Mouse (Mus musculus) left cerebral cortex, postnatal 14 days (tissue): ENCODE measurements around the gene Inpp5f. TPM values are rescaled to one million over a fixed set of nuclear protein-coding genes. Genes with fewer than 3 reads are reported as not detected.
"Not testable (repeated sequence)": the region's sequence is repeated elsewhere in the genome, so short reads cannot be mapped to it uniquely, and the experiment has no call there.

Source experiments
- DNase-seq, 2 experiments: peaks; one replicate each; pipeline ENCODE4 v3.0.0; 2021 to 2022; ENCODE audit warnings: low spot score in 2 of 2, mixed read lengths in 1 of 2
- intact Hi-C: fragments of 180-260 bp; cut with DNase I; formaldehyde crosslinking; loops from one replicate; pipeline ENCODE4 v1.15.1; 2025
- total RNA-seq, 2 experiments: library from RNA; stranded (reverse); gene quantifications; 2 replicates each; pipeline ENCODE4 v1.2.3; 2021

Gene Inpp5f
- total RNA-seq, 2 experiments from 2014 or later: 143 to 171 TPM

DNA sequence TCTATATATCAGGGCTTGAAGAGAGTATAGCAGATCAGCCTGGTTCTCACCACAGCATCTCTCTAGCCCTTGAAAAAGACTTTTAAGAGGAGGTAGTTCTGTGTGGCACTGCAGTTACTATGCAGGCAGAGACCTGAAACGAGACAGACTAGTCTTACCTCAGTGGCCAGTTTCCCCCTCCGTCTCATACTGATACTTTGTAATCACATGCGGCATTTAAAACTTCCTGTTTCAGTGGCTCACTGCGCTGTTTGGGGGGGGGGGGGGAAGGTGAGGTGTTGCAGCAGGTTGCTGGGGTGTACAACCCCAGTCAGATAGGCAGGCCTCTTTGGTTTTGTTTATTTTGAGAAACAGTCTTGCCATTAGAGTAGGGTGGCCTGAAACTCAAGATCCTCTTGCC, 22.0 kb downstream of the Inpp5f start:
- intact Hi-C loops: no loop called here

DNA sequence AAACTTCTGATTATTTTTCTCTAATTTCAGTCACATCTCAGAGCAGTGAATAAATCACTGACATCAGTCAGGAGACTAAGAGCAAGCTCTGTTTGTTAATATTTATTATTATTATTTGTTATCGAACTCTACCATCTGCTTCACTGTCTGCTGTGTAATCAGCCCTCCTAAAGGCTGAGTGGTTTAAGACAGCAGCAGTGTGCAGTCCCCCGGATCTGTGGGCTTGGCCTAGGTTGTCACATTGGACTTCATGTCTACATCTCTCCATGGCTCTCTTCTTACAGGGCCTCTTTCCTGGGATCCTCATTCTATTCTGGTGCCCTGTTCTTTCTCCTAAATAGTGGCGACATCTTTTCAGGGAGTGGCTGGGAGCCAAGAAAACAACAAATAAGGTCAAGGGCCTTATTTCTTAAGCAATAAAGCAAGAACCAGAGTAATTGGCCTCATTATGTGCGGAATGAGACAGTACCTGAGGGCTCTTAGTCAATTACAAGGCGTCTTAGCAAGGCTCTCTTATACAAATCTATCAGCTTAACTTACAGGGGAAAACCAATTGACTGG, 28.9 kb downstream of the Inpp5f start:
- no peak for DNase-seq

More for the DNA sequence above, 22.0 kb downstream of the Inpp5f start:
- no peak for DNase-seq

DNA sequence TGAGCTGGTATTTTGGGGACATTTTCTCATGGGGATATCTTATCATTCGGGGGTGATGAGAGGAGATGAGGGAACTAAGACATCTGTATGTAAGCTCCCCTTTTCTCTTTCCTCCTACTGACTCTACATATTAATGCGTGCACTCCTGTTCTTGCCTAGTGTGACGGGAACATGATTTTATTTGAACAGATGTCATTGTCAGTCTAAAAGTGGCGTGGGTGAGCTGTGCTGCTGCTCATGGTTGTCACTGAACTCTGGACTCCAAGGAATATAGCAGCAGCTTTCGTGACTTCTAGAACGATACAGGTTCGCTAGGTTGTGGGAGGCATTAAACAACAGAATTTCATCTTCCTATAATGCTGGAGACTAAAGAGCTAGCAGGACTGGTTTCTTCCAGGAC, 30.4 kb downstream of the Inpp5f start:
- intact Hi-C loops: no loop called here
- DNase-seq: no peak

More for the DNA sequence above, 28.9 kb downstream of the Inpp5f start:
- intact Hi-C loops: no loop called here

DNA sequence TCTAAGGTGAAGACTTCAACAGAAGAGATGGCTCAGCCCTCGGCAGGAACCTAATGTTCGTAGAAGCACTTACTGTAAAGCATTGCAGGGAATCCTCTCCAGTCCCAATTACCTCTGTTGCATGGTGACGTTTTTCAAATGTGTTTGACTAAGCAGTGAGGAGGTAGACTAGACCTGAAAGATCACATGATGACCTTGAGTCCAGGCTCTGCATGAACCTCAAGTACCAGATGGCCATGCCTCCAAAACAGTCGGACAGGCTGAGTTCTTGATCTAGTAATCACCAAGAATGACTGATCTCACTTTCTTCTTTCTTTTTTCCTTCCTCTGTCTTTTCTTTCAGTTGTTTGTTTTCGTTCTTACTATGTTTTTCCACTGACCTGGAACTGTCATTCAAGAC, 31.3 kb downstream of the Inpp5f start:
- intact Hi-C loops: no loop called here

DNA sequence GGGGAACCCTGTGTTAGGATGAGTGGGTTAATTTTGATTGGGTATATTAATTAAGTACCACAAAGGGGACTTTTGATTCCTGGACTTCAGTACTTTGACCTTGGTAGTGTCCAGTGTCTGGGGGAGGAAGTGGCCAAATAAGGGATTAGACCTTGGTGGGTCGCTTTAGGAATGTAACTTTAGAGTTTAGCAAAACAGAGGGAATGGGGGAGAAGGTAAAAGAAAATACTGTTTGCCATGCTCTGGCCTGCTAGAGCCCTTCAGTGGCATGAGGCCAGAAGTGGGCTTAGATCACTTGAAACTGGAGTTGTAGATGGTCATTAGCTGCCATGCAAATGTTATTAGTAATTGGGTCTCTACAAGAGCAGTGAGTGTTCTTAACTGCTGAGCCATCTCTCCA, 45.8 kb downstream of the Inpp5f start:
- intact Hi-C loops: no loop called here
- no peak for DNase-seq

More for the DNA sequence above, 31.3 kb downstream of the Inpp5f start:
- no peak for DNase-seq

DNA sequence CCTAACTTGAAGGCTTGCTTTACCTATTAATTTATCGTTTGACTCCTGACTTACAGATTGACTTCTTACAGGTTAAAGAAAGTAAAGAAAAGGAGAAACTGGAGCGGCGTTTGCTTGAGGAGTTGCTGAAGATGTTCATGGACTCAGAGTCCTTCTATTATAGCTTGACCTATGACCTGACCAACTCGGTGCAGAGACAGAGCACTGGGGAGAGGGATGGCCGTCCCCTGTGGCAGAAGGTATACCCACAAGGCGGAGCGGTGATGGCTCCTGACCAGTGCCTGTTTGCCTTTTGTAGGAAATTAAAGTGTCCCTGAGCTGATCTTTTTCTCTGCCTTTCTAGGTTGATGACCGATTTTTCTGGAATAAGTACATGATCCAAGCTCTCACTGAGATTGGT, 52.8 kb downstream of the Inpp5f start:
- intact Hi-C loops: no loop called here
- DNase-seq: no peak

DNA sequence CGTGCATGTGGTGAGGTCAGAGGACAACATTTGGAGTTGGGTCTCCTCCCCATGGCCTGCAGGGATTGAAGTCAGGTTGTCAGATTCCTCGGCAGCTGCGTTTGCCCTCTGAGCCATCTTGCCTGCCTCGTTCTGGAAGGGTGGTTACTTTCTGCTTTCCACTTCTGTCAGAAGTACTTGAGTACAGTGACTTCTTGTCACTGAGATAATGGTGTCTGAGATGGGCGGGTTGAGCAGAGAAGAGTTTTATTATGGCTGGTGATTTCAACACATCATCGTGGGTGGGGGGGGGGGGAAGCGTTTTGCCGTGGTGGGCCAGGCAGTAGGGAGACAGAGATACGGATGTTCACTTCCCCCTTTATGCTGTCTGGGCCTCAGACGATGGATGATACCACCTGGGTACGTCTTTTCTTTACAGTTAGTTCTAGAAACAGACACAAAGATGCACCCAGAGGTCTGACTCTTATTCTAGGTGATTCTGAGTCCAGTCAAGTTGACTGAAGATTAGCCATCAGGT, 53.8 kb downstream of the Inpp5f start:
- intact Hi-C loops: loop anchor here (5.0 kb wide), 1 partner anchor 73 kb away; no protein-coding TSS in a partner anchor
- no peak for DNase-seq

DNA sequence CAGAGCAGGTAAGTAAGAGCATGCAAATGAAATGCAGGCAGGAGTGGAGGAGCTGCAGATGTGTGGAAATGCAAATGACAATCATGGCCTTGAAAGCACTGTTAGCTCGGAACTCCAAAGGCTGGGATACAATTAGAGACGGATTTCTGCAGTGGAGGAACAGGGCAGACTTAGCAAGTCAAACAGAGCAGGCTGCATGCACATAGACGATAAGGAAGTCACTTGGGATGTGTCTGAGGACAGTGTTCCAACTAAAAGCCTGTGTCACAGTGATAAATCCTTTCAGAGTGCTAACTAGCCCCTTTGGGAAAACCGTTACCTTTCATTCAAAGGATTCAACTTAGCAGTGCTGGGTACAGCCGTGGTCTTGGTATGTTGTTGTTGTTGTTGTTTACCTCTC, 56.7 kb downstream of the Inpp5f start:
- no peak for DNase-seq
- intact Hi-C loops: loop anchor here (5.0 kb wide), 1 partner anchor 75 kb away; no protein-coding TSS in a partner anchor

DNA sequence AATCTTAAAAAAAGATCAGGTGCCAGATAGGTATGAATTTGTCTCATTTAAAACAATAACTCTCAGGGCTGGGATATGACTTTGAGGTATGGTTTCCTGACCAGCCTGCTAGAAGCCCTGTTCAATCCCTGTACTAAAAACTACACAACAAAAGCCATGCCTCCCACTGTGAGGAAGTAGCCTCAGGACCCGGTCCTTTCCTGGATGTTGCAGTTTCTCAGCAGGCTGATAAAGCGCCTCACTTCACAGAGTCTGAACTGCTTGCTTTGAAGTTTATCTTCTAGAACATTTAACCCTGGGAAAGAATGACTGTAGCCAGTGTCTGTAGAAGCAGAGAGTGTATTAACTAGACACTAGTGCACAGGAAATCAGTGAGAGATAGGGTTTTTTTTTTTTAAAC, 57.7 kb downstream of the Inpp5f start:
- DNase-seq: no peak
- intact Hi-C loops: loop anchor here (5.0 kb wide), 1 partner anchor 77 kb away; no protein-coding TSS in a partner anchor

DNA sequence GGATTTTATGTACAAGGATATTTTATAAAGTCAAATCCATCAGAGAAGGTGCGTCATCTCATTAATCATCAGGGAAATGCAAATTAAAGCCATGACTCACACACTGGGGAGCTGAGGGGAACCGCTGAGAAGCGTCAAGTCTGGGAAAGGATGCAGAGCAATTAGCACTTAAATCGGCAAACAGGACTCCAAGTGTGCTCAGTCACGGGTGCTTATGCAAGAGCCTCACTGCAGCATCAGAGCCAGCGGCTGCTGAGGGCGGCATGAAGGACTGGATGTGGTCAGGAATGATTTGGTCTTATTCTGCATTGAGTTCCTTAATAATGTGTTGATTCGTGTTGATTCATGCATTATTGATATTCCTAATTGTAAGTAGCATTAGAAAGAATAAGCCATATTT, 60.8 kb downstream of the Inpp5f start:
- DNase-seq: peak; percentile 71 to 79
- intact Hi-C loops: no loop called here

DNA sequence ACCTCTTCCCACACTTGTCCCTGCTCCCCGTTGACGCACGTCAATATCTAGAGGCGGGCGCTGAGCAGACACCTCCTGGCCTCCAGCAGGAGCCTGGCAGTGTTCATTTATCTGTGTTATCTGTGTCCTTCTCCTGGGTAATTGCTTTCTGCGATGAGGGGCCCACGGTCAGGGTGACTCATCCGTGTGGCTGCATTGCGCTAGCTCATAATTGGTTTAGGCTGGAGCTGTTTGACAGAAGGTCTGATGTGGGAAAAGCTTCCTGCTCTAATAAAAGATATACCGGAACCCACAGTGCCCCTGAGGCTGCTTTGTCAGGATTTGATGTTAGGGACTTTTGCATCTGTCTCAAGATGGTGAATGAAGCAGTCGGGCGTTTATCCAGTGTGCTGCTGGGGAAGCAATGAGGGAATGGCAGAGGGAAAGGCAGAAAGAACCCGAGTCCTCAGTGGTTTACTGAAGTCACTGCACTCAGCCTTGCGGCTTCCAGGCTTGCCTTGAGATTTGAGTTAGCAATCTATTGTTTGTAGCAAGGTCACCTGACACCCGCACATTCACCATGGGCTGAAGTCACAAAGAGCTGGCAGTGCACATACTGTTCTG, 61.4 kb downstream of the Inpp5f start:
- peak in 1 of 2 experiments; percentile 29 for DNase-seq
- intact Hi-C loops: no loop called here

DNA sequence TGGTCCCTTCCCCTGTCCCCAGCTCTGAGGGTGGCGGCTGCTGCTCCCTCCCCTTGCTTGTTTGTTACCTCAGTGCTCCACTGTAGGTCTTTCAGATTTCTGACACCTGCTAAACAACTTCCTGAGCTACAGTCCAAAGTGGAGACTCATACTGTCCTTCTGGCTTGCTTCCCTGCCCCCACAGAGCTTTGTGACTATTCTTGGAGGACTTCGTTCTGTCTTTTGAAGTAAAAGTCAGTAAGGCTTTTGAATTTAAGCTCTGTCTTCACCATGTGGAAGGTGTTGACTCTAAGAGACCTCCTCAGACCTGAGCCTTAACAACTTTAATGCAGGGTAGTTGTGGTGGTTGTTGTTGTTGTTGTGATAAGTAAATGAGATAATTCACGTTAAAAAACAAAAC, 67.4 kb downstream of the Inpp5f start:
- intact Hi-C loops: no loop called here
- DNase-seq: no peak

DNA sequence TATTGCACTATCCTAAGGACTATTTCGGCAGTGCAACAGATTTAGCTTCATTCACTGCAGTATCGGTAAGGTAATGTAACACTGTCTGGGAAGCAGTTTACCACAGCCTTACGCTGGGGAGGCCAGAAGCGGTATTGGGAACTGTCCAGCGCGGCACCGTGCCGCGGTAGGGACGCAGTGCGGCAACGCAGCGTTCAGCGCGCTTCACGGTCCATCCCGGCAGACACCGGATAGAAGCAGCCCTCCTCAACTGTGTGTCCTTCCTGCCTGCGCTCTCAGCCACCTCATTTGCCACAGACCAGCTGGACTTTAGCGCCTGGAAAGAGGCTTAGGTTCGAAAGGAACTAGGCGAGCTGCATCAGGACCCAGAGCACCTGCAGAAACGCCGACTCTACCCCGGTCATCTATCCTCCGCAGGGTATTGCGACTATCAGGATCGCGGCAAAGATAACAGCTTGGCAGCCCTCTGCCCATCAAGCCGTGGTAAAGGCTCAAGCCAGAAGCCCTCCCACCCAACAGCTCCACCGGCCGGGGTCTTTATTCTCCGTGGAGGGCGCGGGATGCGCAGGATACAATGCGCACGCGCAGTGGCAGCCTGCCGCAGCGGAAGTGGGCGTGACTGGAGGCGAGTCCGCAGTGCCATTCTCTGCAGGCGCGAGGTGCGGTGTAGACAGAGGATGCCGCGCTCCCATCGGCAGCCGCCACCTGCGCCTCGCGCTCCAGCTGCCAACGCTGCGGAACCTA, 76.9 kb downstream of the Inpp5f start:
- peak; percentile 78 to 88 for DNase-seq
- intact Hi-C loops: loop anchor here (5.0 kb wide), 1 partner anchor 96 kb away; no protein-coding TSS in a partner anchor

DNA sequence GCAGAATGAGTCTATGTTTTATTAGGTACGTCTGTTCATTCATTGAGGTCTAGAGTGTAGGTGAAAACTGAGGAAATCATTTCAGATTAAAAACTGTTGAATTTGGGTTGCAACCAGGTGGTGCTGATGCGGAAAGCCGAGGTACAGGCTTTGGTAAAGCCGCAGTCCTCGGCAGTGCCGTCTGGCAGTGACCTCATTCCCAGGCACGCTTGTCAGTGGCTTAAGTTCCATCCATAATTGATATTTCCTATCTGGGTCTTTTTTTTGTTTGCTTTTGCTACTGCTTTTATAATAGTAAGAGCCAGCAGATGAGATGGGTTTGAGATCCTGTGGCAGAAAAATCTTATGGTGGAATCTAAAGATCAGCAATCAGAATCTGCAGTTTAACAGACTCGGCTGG, 78.2 kb downstream of the Inpp5f start:
- intact Hi-C loops: loop anchor here (5.0 kb wide), 1 partner anchor 97 kb away; no protein-coding TSS in a partner anchor
- no peak for DNase-seq

DNA sequence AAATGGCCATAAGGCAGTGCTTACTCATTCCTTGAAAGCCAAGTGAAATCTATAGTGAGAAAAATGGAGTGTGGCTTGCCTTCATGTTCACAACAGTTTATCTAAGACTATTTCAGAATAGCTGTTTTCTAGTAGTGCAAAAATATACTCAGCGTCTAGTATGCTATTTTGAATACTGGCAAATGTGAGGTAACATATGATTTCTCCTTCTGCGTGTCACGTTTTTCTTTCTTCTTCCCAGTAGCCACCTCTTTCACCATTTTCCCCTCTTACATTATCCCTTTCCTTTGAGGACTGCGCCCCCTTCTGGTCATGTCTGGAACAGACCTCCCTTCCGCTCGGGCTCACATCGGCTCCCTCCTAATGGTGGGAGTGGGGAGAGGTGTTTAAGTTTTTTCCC, 78.9 kb downstream of the Inpp5f start:
- DNase-seq: peak; percentile 93 to 98
- intact Hi-C loops: loop anchor here (1.0 to 5.0 kb wide), 5 partner anchors 216 to 443 kb away; partner anchors contain the start of genes Tgfb1i1 and Tial1

DNA sequence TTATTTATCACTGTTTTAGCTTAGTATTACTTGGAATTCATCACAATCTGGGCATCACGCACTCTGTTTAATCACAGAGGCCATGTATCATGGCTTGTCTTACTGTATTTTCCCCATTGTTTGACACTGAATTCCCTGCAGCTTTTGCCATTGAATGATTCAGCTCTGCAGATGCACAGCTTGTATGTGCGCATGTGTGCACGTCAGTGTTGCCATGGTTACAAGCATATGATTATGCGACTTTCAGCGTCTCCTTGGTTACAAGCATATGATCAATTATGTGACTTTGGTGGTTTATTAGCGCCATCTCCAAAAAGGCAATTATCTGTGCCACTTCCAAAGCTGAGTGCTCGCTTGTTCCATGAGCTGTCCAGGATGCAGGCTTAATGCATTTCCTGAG, 79.7 kb downstream of the Inpp5f start:
- intact Hi-C loops: loop anchor here (1.0 to 5.0 kb wide), 5 partner anchors 216 to 444 kb away; partner anchors contain the start of genes Tgfb1i1 and Tial1
- peak; percentile 87 to 90 for DNase-seq

DNA sequence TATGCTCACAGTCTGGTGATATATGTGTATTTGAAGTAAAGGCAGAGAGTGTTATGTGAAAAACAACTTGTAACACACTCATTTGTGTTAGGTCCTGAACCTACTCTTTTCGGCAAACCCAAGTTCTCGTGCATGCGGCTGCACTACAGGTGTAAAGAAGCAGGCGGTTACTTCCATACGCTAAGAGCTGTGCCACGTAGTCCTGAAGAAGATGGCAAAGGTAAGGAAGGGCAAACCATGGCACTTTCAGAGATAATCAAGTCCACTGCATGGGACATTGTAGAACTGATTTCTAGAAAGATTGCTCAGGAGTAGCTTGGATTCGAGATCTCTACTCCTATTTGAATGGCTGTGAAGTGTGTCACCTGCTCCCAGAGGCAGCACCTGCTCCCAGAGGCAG, 81.0 kb downstream of the Inpp5f start:
- intact Hi-C loops: loop anchor here (5.0 kb wide), 2 partner anchors 250 to 390 kb away; no protein-coding TSS in a partner anchor
- DNase-seq: no peak

DNA sequence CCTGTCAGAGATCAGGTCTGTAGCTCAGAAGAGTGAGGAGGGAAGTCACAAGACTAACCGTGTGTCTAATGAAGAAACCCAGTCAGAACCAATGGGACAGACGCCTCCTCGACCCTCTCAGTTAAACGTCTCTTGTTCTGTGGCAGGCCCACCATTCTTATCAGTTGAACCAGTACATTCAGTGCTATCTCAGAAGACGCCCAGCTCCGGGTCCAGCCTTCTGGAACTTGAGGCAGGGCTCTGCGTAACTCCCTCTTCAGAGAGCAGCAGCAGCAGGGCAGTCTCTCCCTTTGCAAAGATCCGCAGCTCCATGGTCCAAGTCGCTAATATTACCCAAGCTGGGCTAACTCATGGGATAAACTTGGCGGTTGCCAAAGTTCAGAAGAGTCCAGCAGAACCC, 83.7 kb downstream of the Inpp5f start:
- DNase-seq: no peak
- intact Hi-C loops: loop anchor here (5.0 kb wide), 2 partner anchors 253 to 393 kb away; no protein-coding TSS in a partner anchor

DNA sequence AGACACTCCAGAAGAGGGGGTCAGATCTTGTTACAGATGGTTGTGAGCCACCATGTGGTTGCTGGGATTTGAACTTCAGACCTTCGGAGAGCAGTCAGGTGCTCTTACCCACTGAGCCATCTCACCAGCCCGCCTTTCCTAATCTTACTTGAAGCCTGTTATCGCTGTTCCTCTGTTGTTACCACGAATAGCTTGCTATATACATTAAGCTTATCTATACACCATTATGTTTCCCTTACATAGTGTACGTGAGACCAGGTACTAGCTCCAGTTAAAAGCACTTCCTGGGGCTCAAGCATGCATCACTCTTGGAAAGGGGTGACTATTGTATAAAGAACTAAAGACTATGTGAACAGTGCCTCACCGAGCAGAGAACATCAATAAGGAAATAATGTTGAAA, 88.8 kb downstream of the Inpp5f start:
- DNase-seq: not testable (repeated sequence)
- intact Hi-C loops: loop anchor here (5.0 kb wide), 1 partner anchor 463 kb away; the partner anchor contains the start of genes 9130023H24Rik and Armc5

DNA sequence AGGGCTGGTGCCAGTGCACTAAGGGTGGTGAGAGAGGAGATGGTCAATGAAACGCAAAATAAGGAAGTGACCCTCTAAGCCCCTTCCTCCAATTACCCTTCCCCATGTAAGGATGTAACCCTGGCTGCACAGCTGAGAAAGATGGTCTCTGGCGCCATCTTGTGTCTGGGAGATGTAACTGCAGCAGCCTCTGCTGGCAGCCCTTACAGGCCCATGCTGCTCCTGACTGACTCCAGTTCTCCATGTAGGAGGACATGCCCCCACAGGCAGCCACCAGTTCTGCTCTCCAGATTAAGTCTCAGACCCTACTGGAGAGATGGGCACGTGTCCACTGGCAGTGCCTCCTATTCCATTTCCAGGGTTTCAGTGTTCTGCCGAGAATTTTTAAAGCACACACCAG, 94.6 kb downstream of the Inpp5f start:
- peak; percentile 74 to 77 for DNase-seq
- intact Hi-C loops: loop anchor here (5.0 kb wide), 2 partner anchors 348 to 458 kb away; partner anchors contain the start of gene Tgfb1i1
